Mouse (Mus musculus) midbrain, postnatal 0 days (tissue): ENCODE results near the gene Tatdn2. TPM values are rescaled to one million over a fixed set of nuclear protein-coding genes. Genes with fewer than 3 reads are reported as not detected.

Experiments used
- ATAC-seq: fragments of 200-750 bp; cut with Nextera tagmentation; 2 replicates; pipeline ENCODE4 v1.8.0; 2017; ENCODE audit warnings: moderate number of reproducible peaks, mild to moderate bottlenecking, moderate TSS enrichment, moderate library complexity; ENCODE audit not compliant: low FRiP score
- DNase-seq: peaks from one replicate; pipeline ENCODE4 v3.0.0-alpha.2; 2015; ENCODE audit warnings: low spot score
- H3K27ac ChIP-seq: fragments of 300-500 bp; sonication (generic); 2 replicates; pipeline ENCODE4 v1.5.1; 2014; ENCODE audit warnings: low read depth, mild to moderate bottlenecking, low read length, mixed read lengths
- H3K27me3 ChIP-seq: fragments of 300-500 bp; sonication (generic); 2 replicates; pipeline ENCODE4 v1.6.1; 2014; ENCODE audit warnings: low read length, control low read depth, mixed read lengths; ENCODE audit not compliant: insufficient read depth
- H3K36me3 ChIP-seq: fragments of 300-500 bp; sonication (generic); 2 replicates; pipeline ENCODE4 v1.6.1; 2014; ENCODE audit warnings: low read length, control low read depth, mixed read lengths; ENCODE audit not compliant: insufficient read depth
- H3K4me1 ChIP-seq: fragments of 300-500 bp; sonication (generic); 2 replicates; pipeline ENCODE4 v1.6.1; 2014; ENCODE audit warnings: mild to moderate bottlenecking, control low read depth, antibody characterized with exemption, low read length, mixed read lengths; ENCODE audit not compliant: insufficient read depth
- H3K4me2 ChIP-seq: fragments of 300-500 bp; sonication (generic); 2 replicates; pipeline ENCODE4 v1.6.1; 2014; ENCODE audit warnings: low read depth, mild to moderate bottlenecking, low read length, mixed read lengths; ENCODE audit not compliant: poor library complexity, severe bottlenecking
- H3K4me3 ChIP-seq: fragments of 300-500 bp; sonication (generic); 2 replicates; pipeline ENCODE4 v1.5.1; 2014; ENCODE audit warnings: low read depth, mild to moderate bottlenecking, low read length, moderate library complexity
- H3K9ac ChIP-seq: fragments of 300-500 bp; sonication (generic); replicated peaks from 2 replicates; pipeline ENCODE4 v1.6.1; 2014; ENCODE audit warnings: mild to moderate bottlenecking, low read length, moderate library complexity, mixed read lengths; ENCODE audit not compliant: poor library complexity, severe bottlenecking
- H3K9me3 ChIP-seq: fragments of 300-500 bp; sonication (generic); 2 replicates; pipeline ENCODE4 v1.6.1; 2016; ENCODE audit warnings: low read length, control low read depth
- CTCF ChIP-seq: IDR thresholded peaks from 2 replicates; pipeline ENCODE4 v1.5.1; 2016; ENCODE audit warnings: antibody characterized with exemption, mild to moderate bottlenecking
- WGBS: fragments of 180-500 bp; shearing (Covaris S2); extraction: QIAGEN DNeasy Blood & Tissue Kit; methylation state at CpG from one replicate; pipeline ENCODE4 v1.1.7; 2014; 5-methylcytosine and 5-hydroxymethylcytosine counted together
- polyA plus RNA-seq: library from polyadenylated mRNA; unstranded; fragments of >200 nt; fragmentation: Nextera tagmentation; extraction: Ambion mirVana; gene quantifications from 2 replicates; pipeline ENCODE4 v1.2.1, GENCODE M21; 2015
- total RNA-seq: library from RNA; depleted of rRNA; stranded (reverse); fragments of >200 nt; gene quantifications from 2 replicates; pipeline ENCODE4 v1.2.3, GENCODE M21; 2014

Gene Tatdn2
- total and polyA plus RNA-seq, 2 experiments from 2014 or later = 1.5 to 63.4 TPM

- Histone ChIP-seq H3K27me3 (no peaks in the 10 kb centered on the region), H3K4me3 (no peak overlapping the region), H3K9ac (no peak overlapping the region), H3K36me3 (peaks cover 44% of the 10 kb centered on the region), H3K4me1 (peaks cover 4% of the 10 kb centered on the region; the same call in 1 of the 2 replicates), H3K9me3 (no peaks in the 10 kb centered on the region), H3K4me2 (no peak overlapping the region), H3K27ac (no peak overlapping the region)
- TF ChIP-seq CTCF = no peak
- no peak for DNase-seq
- 92% methylated on average over 9 of the region's 9 CpGs for WGBS
- ATAC-seq = no peak
Observed at GRCm38 (mm10) chr6:113737318-113738046, 40.6 kb downstream of the Tatdn2 start.

- Histone ChIP-seq H3K4me1 (peaks cover 4% of the 10 kb centered on the region; the same call in 1 of the 2 replicates), H3K9ac (peak within 1 kb of the TSS; percentile 91), H3K4me2 (peak within 1 kb of the TSS; percentile 83), H3K27ac (peak within 1 kb of the TSS; percentile 78), H3K4me3 (peak within 1 kb of the TSS; percentile 92), H3K36me3 (peaks cover 24% of the 10 kb centered on the region), H3K9me3 (no peaks in the 10 kb centered on the region), H3K27me3 (no peaks in the 10 kb centered on the region)
- 4% methylated on average over 41 of the region's 41 CpGs for WGBS
- TF ChIP-seq CTCF = no peak
- ATAC-seq (peak; percentile 87), DNase-seq (peak; percentile 95)
Observed at GRCm38 (mm10) chr6:113740236-113741217, 43.7 kb downstream of the Tatdn2 start, which contains the start of gene Sec13. Sec13 (minus strand) TSS chr6:113740743.

GRCm38 (mm10) chr6:113741425-113741824 is 44.6 kb downstream of the Tatdn2 start:
- Histone ChIP-seq H3K4me3 (no peak overlapping the region), H3K36me3 (peaks cover 15% of the 10 kb centered on the region), H3K27me3 (no peaks in the 10 kb centered on the region), H3K9ac (no peak overlapping the region), H3K4me2 (no peak overlapping the region), H3K27ac (no peak overlapping the region), H3K9me3 (no peaks in the 10 kb centered on the region), H3K4me1 (peaks cover 4% of the 10 kb centered on the region; the same call in 1 of the 2 replicates)
- TF ChIP-seq CTCF = no peak
- WGBS = 70% methylated on average over 2 of the region's 2 CpGs
- DNase-seq (no peak), ATAC-seq (no peak)

- TF ChIP-seq CTCF = no peak
- Histone ChIP-seq H3K27ac (no peak overlapping the region), H3K36me3 (peaks cover 10% of the 10 kb centered on the region), H3K4me3 (no peak overlapping the region), H3K27me3 (no peaks in the 10 kb centered on the region), H3K9me3 (no peaks in the 10 kb centered on the region), H3K9ac (no peak overlapping the region), H3K4me2 (no peak overlapping the region), H3K4me1 (peaks cover 4% of the 10 kb centered on the region; the same call in 1 of the 2 replicates)
- ATAC-seq = no peak
- WGBS = 83% methylated on average over 1 of the region's 1 CpGs
- no peak for DNase-seq
Observed at GRCm38 (mm10) chr6:113742321-113742720, 45.5 kb downstream of the Tatdn2 start.

GRCm38 (mm10) chr6:113743111-113743510 is 46.3 kb downstream of the Tatdn2 start:
- no peaks in the 10 kb centered on the region for H3K9me3 ChIP-seq
- no peak for TF ChIP-seq CTCF
- no peak for ATAC-seq
- peaks cover 4% of the 10 kb centered on the region; the same call in 1 of the 2 replicates for H3K4me1 ChIP-seq
- H3K27me3 ChIP-seq = no peaks in the 10 kb centered on the region
- no peak overlapping the region for H3K4me3 ChIP-seq
- 56% methylated on average over 1 of the region's 1 CpGs for WGBS
- no peak overlapping the region for H3K9ac ChIP-seq
- DNase-seq = no peak
- peaks cover 2% of the 10 kb centered on the region for H3K36me3 ChIP-seq
- no peak overlapping the region for H3K27ac ChIP-seq
- H3K4me2 ChIP-seq = no peak overlapping the region
